Mouse (Mus musculus): Measurements from ENCODE around the gene Sik2.

GRCm38 (mm10) chr9:50877431-50877830, 131.4 kb downstream of the Sik2 start:
- no peak for TF ChIP-seq HCFC1 (IDR thresholded peaks at IDR 0.05; ENCODE audit: borderline replicate concordance, insufficient read depth, low read length)
- no peak for TF ChIP-seq CHD2 (IDR thresholded peaks at IDR 0.05; ENCODE audit: low read depth, low read length)
- no peak for TF ChIP-seq ZC3H11A (IDR thresholded peaks at IDR 0.05; ENCODE audit: borderline replicate concordance, low read depth, low read length)
- no peak for TF ChIP-seq ZNF384 (IDR thresholded peaks at IDR 0.05; ENCODE audit: low read depth, low read length)

Data from ES-E14 (cell line).